In genomic region chr11:110477961-110478869, GRCm38 (mm10) we compare ENCODE assay signal across 7 mouse cellular contexts.
DNase-seq lines count a peak whose midpoint lies in the region; ATAC-seq lines count a peak whose summit lies in the region.

No protein-coding gene starts in this region.

- H3K4me3 ChIP-seq in forebrain, embryonic 11.5 days (ENCODE audit: low read depth, low read length), result no peak overlapping the region
- no peak overlapping the region for H3K4me3 ChIP-seq in limb, embryonic 12.5 days (replicated peaks)

- H3K4me2 ChIP-seq in forebrain, embryonic 11.5 days (ENCODE audit: low read depth, low read length, severe bottlenecking), result no peak overlapping the region
- 0 out of 2 replicates have a peak overlapping the region, but pooled peaks have one; percentile 44 for H3K4me2 ChIP-seq in limb, embryonic 12.5 days

- peaks cover 20% of the 10 kb centered on the region for H3K4me1 ChIP-seq in forebrain, embryonic 11.5 days (replicated peaks; ENCODE audit: control insufficient read depth, insufficient read depth, low read length)
- peaks cover 59% of the 10 kb centered on the region for H3K4me1 ChIP-seq in limb, embryonic 12.5 days (replicated peaks)

- peak; percentile 35 for DNase-seq in retina, postnatal 1 day
- DNase-seq in retina, embryonic 14.5 days (ENCODE audit: low spot score), result no peak
- DNase-seq in forebrain, embryonic 11.5 days (ENCODE audit: low spot score), result no peak
- no peak for DNase-seq in urinary bladder, adult 18-20 months (ENCODE audit: low spot score in 2 of 2)
- DNase-seq in urinary bladder, adult 2 months (ENCODE audit: low spot score), result no peak
- DNase-seq in gastrocnemius, postnatal 14 days, result no peak

- intact Hi-C loops in gastrocnemius, postnatal 14 days (cut with DNase I; ENCODE audit: low total_unique reads), result no loop called here

- H3K9ac ChIP-seq in forebrain, embryonic 11.5 days (ENCODE audit: low read length), result no peak overlapping the region
- H3K9ac ChIP-seq in limb, embryonic 12.5 days (replicated peaks), result no peak overlapping the region

- 37% methylated on average over 18 of the region's 18 CpGs for WGBS in forebrain, embryonic 11.5 days
- WGBS in limb, embryonic 12.5 days, result 57% methylated on average over 18 of the region's 18 CpGs

- no peaks in the 10 kb centered on the region for H3K36me3 ChIP-seq in forebrain, embryonic 11.5 days (ENCODE audit: control insufficient read depth, insufficient read depth, low read length)
- no peaks in the 10 kb centered on the region for H3K36me3 ChIP-seq in limb, embryonic 12.5 days

- ATAC-seq in forebrain, embryonic 11.5 days (replicated peaks; ENCODE audit: low FRiP score), result peak; percentile 58
- no peak for ATAC-seq in limb, embryonic 12.5 days (ENCODE audit: insufficient number of reproducible peaks, insufficient read depth, low FRiP score, low TSS enrichment, low read depth)

- no peak overlapping the region for H3K27ac ChIP-seq in forebrain, embryonic 11.5 days (ENCODE audit: low read depth, low read length)
- H3K27ac ChIP-seq in limb, embryonic 12.5 days, result peak overlapping the region; percentile 2; the same call in 1 of the 2 replicates

- no peaks in the 10 kb centered on the region for H3K9me3 ChIP-seq in forebrain, embryonic 11.5 days (ENCODE audit: control insufficient read depth, low read length)
- H3K9me3 ChIP-seq in limb, embryonic 12.5 days, result no peaks in the 10 kb centered on the region

- H3K27me3 ChIP-seq in forebrain, embryonic 11.5 days (ENCODE audit: control insufficient read depth, insufficient read depth, low read length), result peaks cover 20% of the 10 kb centered on the region
- no peaks in the 10 kb centered on the region for H3K27me3 ChIP-seq in limb, embryonic 12.5 days
